Mouse (Mus musculus): ENCODE measurements at regions not wholly inside any gene's neighbourhood (a gene's known extent, or its start where the extent isn't known, plus 50 kb on each side); places are given as distances from the start of the nearest gene placed in this dataset.

DNA sequence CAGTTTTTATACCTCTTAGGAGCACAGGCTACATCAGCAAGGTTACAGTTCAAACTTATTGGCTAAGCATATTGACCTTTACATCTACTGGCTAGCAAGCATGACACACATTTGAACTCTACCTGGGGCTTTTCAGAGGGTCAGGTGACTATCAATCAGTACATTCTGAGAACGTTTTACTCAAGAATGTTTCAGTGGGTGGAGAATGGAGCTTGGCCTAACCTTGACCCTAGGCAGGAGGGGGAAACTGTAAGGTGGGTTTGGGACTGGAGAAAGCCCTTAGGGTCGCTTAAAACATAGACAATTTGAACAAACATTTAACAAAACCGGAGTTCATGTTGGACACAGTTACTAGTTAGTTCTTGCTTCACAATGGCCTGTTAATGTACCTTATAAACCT is 1330.1 kb upstream of the Adam24 start:
- no peak for TF ChIP-seq POLR2A (IDR thresholded peaks at IDR 0.05; ENCODE audit: borderline replicate concordance, insufficient read depth, low read length)
- TF ChIP-seq CTCF (IDR thresholded peaks at IDR 0.05; ENCODE audit: borderline replicate concordance, insufficient read depth, low read depth, low read length): no peak
